Mouse (Mus musculus) MEL (cell line): ENCODE data around the gene Epop. TPM values are rescaled to one million over a fixed set of nuclear protein-coding genes. Genes with fewer than 3 reads are reported as not detected.

Experiments
- DNase-seq: peaks from one replicate; pipeline ENCODE4 v3.0.0; 2011; ENCODE audit warnings: low read depth, low spot score
- H3K27ac ChIP-seq: 2 replicates; pipeline ENCODE4 v1.5.1; 2012; ENCODE audit warnings: low read depth, mild to moderate bottlenecking, control low read depth, low read length, moderate library complexity; ENCODE audit not compliant: control insufficient read depth
- H3K27me3 ChIP-seq, 2 experiments: fragments of 150-350 bp in 1 of 2; sonication (generic) in 1 of 2; 2 replicates each; pipeline ENCODE4 v1.6.1; 2012; ENCODE audit warnings: low read length in 2 of 2, mild to moderate bottlenecking in 2 of 2, improper control_type of control experiment in 1 of 2, moderate library complexity in 1 of 2; ENCODE audit not compliant: insufficient read depth in 2 of 2, control insufficient read depth in 1 of 2
- H3K36me3 ChIP-seq, 2 experiments: 2 replicates each; pipeline ENCODE4 v1.6.1; 2012 to 2014; ENCODE audit warnings: low read length in 2 of 2, improper control_type of control experiment in 1 of 2, inconsistent platforms in 1 of 2, mild to moderate bottlenecking in 1 of 2; ENCODE audit not compliant: insufficient read depth in 2 of 2, control insufficient read depth in 1 of 2
- H3K4me1 ChIP-seq, 2 experiments: fragments of 150-350 bp in 1 of 2; sonication (generic) in 1 of 2; 2 replicates each; pipeline ENCODE4 v1.6.1; 2012; ENCODE audit warnings: low read length in 2 of 2, improper control_type of control experiment in 1 of 2, mild to moderate bottlenecking in 1 of 2; ENCODE audit not compliant: insufficient read depth in 2 of 2, control insufficient read depth in 1 of 2
- H3K4me3 ChIP-seq, 2 experiments: fragments of 150-350 bp in 1 of 2; sonication (generic) in 1 of 2; 2 replicates each; pipeline ENCODE4 v1.5.1; 2012; ENCODE audit warnings: low read depth in 2 of 2, low read length in 2 of 2, mild to moderate bottlenecking in 2 of 2, moderate library complexity in 2 of 2, control low read depth in 1 of 2, improper control_type of control experiment in 1 of 2; ENCODE audit not compliant: control insufficient read depth in 1 of 2, insufficient read depth in 1 of 2
- H3K79me2 ChIP-seq: 2 replicates; pipeline ENCODE4 v1.6.1; 2012; ENCODE audit warnings: mild to moderate bottlenecking, low read length, moderate library complexity; ENCODE audit not compliant: control insufficient read depth, poor library complexity, insufficient read depth
- H3K9ac ChIP-seq: 2 replicates; pipeline ENCODE4 v1.6.1; 2012; ENCODE audit warnings: low read depth, mild to moderate bottlenecking, control low read depth, low read length, moderate library complexity; ENCODE audit not compliant: control insufficient read depth, poor library complexity, severe bottlenecking
- H3K9me3 ChIP-seq: fragments of 150-350 bp; sonication (generic); replicated peaks from 2 replicates; pipeline ENCODE4 v1.6.1; 2012; ENCODE audit warnings: mild to moderate bottlenecking, low read length, improper control_type of control experiment, moderate library complexity; ENCODE audit not compliant: insufficient read depth
- BHLHE40 ChIP-seq: IDR thresholded peaks from 2 replicates; pipeline ENCODE4 v1.6.1; 2012; ENCODE audit warnings: low read depth, mild to moderate bottlenecking, inconsistent platforms, low read length, improper control_type of control experiment, borderline replicate concordance
- CTCF ChIP-seq, 3 experiments: IDR thresholded peaks in 2 of 3; conservative IDR thresholded peaks in 1 of 3; 2 replicates each; pipeline ENCODE4 v1.5.1; 2011 to 2012; ENCODE audit warnings: low read length in 3 of 3, low read depth in 2 of 3, mild to moderate bottlenecking in 2 of 3, improper control_type of control experiment in 1 of 3, inconsistent platforms in 1 of 3, mixed read lengths in 1 of 3, moderate library complexity in 1 of 3; ENCODE audit not compliant: control insufficient read depth in 1 of 3, insufficient read depth in 1 of 3, poor library complexity in 1 of 3, severe bottlenecking in 1 of 3
- E2F4 ChIP-seq: IDR thresholded peaks from 2 replicates; pipeline ENCODE4 v1.6.1; 2011; ENCODE audit warnings: low read depth, low read length, improper control_type of control experiment, borderline replicate concordance
- EP300 ChIP-seq, 2 experiments: IDR thresholded peaks; 2 replicates each; pipeline ENCODE4 v1.6.1; 2011; ENCODE audit warnings: improper control_type of control experiment in 2 of 2, low read length in 2 of 2, low read depth in 1 of 2, mild to moderate bottlenecking in 1 of 2
- GABPA ChIP-seq: IDR thresholded peaks from 2 replicates; pipeline ENCODE4 v1.6.1; 2012; ENCODE audit warnings: low read depth, mild to moderate bottlenecking, inconsistent platforms, low read length, improper control_type of control experiment, moderate library complexity
- HCFC1 ChIP-seq: IDR thresholded peaks from 2 replicates; pipeline ENCODE4 v1.6.1; 2012; ENCODE audit warnings: low read depth, mild to moderate bottlenecking, inconsistent platforms, low read length, improper control_type of control experiment, moderate library complexity
- JUND ChIP-seq: IDR thresholded peaks from 2 replicates; pipeline ENCODE4 v1.6.1; 2011; ENCODE audit warnings: low read depth, mild to moderate bottlenecking, improper control_type of control experiment, low read length
- MAFK ChIP-seq: IDR thresholded peaks from 2 replicates; pipeline ENCODE4 v1.6.1; 2011; ENCODE audit warnings: low read depth, mild to moderate bottlenecking, low read length, improper control_type of control experiment, borderline replicate concordance
- MAX ChIP-seq: IDR thresholded peaks from 2 replicates; pipeline ENCODE4 v1.6.1; 2011; ENCODE audit warnings: low read length, improper control_type of control experiment
- MAZ ChIP-seq: IDR thresholded peaks from 2 replicates; pipeline ENCODE4 v1.6.1; 2012; ENCODE audit warnings: low read depth, mild to moderate bottlenecking, inconsistent platforms, low read length, improper control_type of control experiment
- MXI1 ChIP-seq: IDR thresholded peaks from 2 replicates; pipeline ENCODE4 v1.6.1; 2011; ENCODE audit warnings: mild to moderate bottlenecking, low read depth, low read length, improper control_type of control experiment
- MYC ChIP-seq: IDR thresholded peaks from 2 replicates; pipeline ENCODE4 v1.6.1; 2011; ENCODE audit warnings: low read depth, mild to moderate bottlenecking, low read length, improper control_type of control experiment, moderate library complexity
- NELFE ChIP-seq: IDR thresholded peaks from 2 replicates; pipeline ENCODE4 v1.6.1; 2011; ENCODE audit warnings: low read depth, low read length, improper control_type of control experiment
- POLR2AphosphoS5 ChIP-seq: IDR thresholded peaks from 2 replicates; pipeline ENCODE4 v1.6.1; 2012; ENCODE audit warnings: low read depth, borderline replicate concordance, mild to moderate bottlenecking, inconsistent platforms, low read length, moderate library complexity, mixed read lengths
- SMC3 ChIP-seq: IDR thresholded peaks from 2 replicates; pipeline ENCODE4 v1.6.1; 2011; ENCODE audit warnings: low read depth, low read length, improper control_type of control experiment
- TBP ChIP-seq: IDR thresholded peaks from 2 replicates; pipeline ENCODE4 v1.8.0; 2011; ENCODE audit warnings: low read depth, low read length, improper control_type of control experiment
- USF1 ChIP-seq: IDR thresholded peaks from 2 replicates; pipeline ENCODE4 v1.6.1; 2014; ENCODE audit warnings: low read depth, mild to moderate bottlenecking, inconsistent platforms, low read length, improper control_type of control experiment, moderate library complexity
- USF2 ChIP-seq, 2 experiments: IDR thresholded peaks; 2 replicates each; pipeline ENCODE4 v1.6.1; 2011 to 2012; ENCODE audit warnings: improper control_type of control experiment in 2 of 2, low read length in 2 of 2, borderline replicate concordance in 1 of 2, inconsistent platforms in 1 of 2, low read depth in 1 of 2, mild to moderate bottlenecking in 1 of 2; ENCODE audit not compliant: insufficient read depth in 1 of 2
- ZC3H11A ChIP-seq: IDR thresholded peaks from 2 replicates; pipeline ENCODE4 v1.6.1; 2012; ENCODE audit warnings: low read depth, mild to moderate bottlenecking, inconsistent platforms, low read length, improper control_type of control experiment
- ZKSCAN1 ChIP-seq: IDR thresholded peaks from 2 replicates; pipeline ENCODE4 v1.6.1; 2012; ENCODE audit warnings: low read depth, mild to moderate bottlenecking, inconsistent platforms, low read length, improper control_type of control experiment, moderate library complexity
- ZMIZ1 ChIP-seq: IDR thresholded peaks from 2 replicates; pipeline ENCODE4 v1.6.1; 2012; ENCODE audit warnings: low read depth, mild to moderate bottlenecking, inconsistent platforms, low read length, improper control_type of control experiment, moderate library complexity
- ZNF384 ChIP-seq: IDR thresholded peaks from 2 replicates; pipeline ENCODE4 v1.6.1; 2012; ENCODE audit warnings: low read depth, mild to moderate bottlenecking, inconsistent platforms, low read length, improper control_type of control experiment
- polyA plus RNA-seq, 2 experiments: library from polyadenylated mRNA; stranded (reverse) in 1 of 2; unstranded in 1 of 2; fragments of >175 nt in 1 of 2; fragments of >200 nt in 1 of 2; gene quantifications; 2 replicates each; pipeline versions ENCODE4 v1.2.1 to v1.2.4; 2012; ENCODE audit warnings: low replicate concordance in 2 of 2, low read depth in 1 of 2; ENCODE audit not compliant: insufficient read length in 2 of 2, insufficient read depth in 1 of 2, missing spikeins in 1 of 2
- total RNA-seq: library from RNA; depleted of rRNA; stranded (reverse); fragments of 300-350 nt; gene quantifications from 2 replicates; pipeline ENCODE4 v1.2.3, GENCODE M21; 2012

The Epop gene
- total and polyA plus RNA-seq, 3 experiments = not detected

DNA sequence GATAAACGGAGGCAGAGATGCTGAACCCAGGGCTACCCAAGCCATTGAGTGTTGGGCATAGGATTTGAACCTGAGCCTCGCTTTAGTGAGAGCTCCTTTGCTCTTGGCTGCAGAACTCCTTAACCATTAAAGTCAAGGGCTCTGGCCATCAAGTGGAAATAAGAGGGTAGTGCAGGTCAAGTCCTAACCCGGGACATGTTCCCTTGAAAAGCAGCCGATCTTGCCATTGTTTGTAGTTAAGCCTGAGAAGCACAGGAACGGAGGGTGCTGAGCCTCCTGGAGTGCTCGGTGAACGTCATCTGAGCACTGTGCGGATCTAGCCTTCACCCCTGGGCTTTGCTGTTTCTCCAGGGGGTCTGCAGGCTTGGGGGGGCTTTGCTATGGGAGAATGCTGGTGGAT, 48.3 kb upstream of the Epop start:
- no peak overlapping the region for H3K9ac ChIP-seq
- no peaks in the 10 kb centered on the region for H3K79me2 ChIP-seq
- no peak overlapping the region for H3K27ac ChIP-seq
- H3K4me3 ChIP-seq = no peak overlapping the region
- H3K27me3 ChIP-seq = no peaks in the 10 kb centered on the region
- no peak for TF ChIP-seq MAX
- TF ChIP-seq MYC = no peak
- no peak for TF ChIP-seq MAZ
- no peak for TF ChIP-seq E2F4
- no peak for TF ChIP-seq USF1
- no peak for TF ChIP-seq ZMIZ1
- TF ChIP-seq ZNF384 = no peak
- no peak for TF ChIP-seq JUND
- TF ChIP-seq TBP = no peak
- no peak for TF ChIP-seq POLR2AphosphoS5
- no peak for TF ChIP-seq USF2 (IDR thresholded peaks at IDR 0.05; ENCODE audit: borderline replicate concordance in 1 of 2, insufficient read depth in 1 of 2, low read depth in 1 of 2, low read length in 2 of 2)
- TF ChIP-seq MAFK = no peak
- no peak for TF ChIP-seq GABPA
- TF ChIP-seq EP300 (IDR thresholded peaks at IDR 0.05; ENCODE audit: low read depth in 1 of 2, low read length in 2 of 2) = no peak
- TF ChIP-seq ZKSCAN1 = no peak
- no peak; a peak in 1 of 6 replicates for TF ChIP-seq CTCF (IDR thresholded peaks at IDR 0.05 in 2 of 3, conservative IDR thresholded peaks at IDR 0.05 in 1 of 3; ENCODE audit: control insufficient read depth in 1 of 3, insufficient read depth in 1 of 3, low read depth in 2 of 3, low read length in 3 of 3, poor library complexity in 1 of 3, severe bottlenecking in 1 of 3)
- no peak for TF ChIP-seq SMC3
- no peak for TF ChIP-seq BHLHE40
- TF ChIP-seq, all 39 proteins: peak for 0
- no peaks in the 10 kb centered on the region for H3K4me1 ChIP-seq
- no peaks in the 10 kb centered on the region for H3K9me3 ChIP-seq
- H3K36me3 ChIP-seq = peaks cover 0 to 3% of the 10 kb centered on the region in 2 experiments; a peak in 1 of 4 replicates
- DNase-seq = no peak

DNA sequence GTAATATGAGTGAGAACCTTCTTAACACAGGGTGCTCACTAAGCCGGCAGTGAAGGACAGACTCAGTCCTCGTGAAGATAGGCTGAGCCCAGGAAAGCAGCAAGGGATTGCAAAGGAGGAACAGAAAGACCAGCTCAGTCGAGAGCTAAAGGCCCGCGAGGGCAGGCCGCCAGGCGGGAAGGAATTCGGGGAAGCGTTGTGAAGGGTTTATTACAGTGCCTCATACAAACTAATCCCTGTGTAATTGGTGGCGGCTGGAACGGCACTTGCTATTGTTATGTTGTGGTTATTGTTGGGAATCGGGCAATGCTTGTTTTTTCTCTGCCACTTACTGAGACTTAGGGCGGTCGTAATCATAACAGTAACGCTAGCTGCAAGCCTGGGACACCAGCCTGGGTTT, 47.9 kb upstream of the Epop start:
- Histone ChIP-seq H3K36me3 (peaks cover 0 to 3% of the 10 kb centered on the region in 2 experiments; a peak in 1 of 4 replicates), H3K27me3 (no peaks in the 10 kb centered on the region), H3K9ac (no peak overlapping the region), H3K4me3 (no peak overlapping the region), H3K4me1 (no peaks in the 10 kb centered on the region), H3K27ac (no peak overlapping the region), H3K9me3 (no peaks in the 10 kb centered on the region), H3K79me2 (no peaks in the 10 kb centered on the region)
- TF ChIP-seq GABPA (no peak), MAFK (no peak), SMC3 (no peak), E2F4 (no peak), MAX (no peak), HCFC1 (no peak), ZMIZ1 (no peak), TBP (no peak), NELFE (no peak), MXI1 (no peak), ZC3H11A (no peak)
- DNase-seq = no peak
